Mouse (Mus musculus): ENCODE results near the gene Lpar1.

- TF ChIP-seq CTCF (IDR thresholded peaks at IDR 0.05; ENCODE audit: extremely low read depth, insufficient read length, insufficient replicate concordance, low read depth, low read length) (no peak), POLR2A (IDR thresholded peaks at IDR 0.05; ENCODE audit: low read depth, low read length) (no peak)
Measured at GRCm38 (mm10) chr4:58508833-58509232, 44.9 kb downstream of the Lpar1 start.
